Mouse (Mus musculus) spleen, adult 2 months (tissue): ENCODE data around the gene Oxnad1.

Experiments
- CTCF ChIP-seq: fragments of 200-500 bp; IDR thresholded peaks from 2 replicates; pipeline ENCODE4 v1.5.1; 2011; ENCODE audit warnings: mild to moderate bottlenecking, inconsistent platforms; ENCODE audit not compliant: insufficient read depth, insufficient read length, insufficient replicate concordance; ENCODE audit errors: extremely low read depth
- POLR2A ChIP-seq: fragments of 200-500 bp; IDR thresholded peaks from 2 replicates; pipeline ENCODE4 v1.6.1; 2011; ENCODE audit warnings: low read depth, low read length, inconsistent platforms

GRCm38 (mm10) chr14:32141723-32142122 lies 56.5 kb downstream of the Oxnad1 start, which contains the start of gene Msmb:
- no peak for TF ChIP-seq CTCF
- TF ChIP-seq POLR2A, result no peak
